Mouse (Mus musculus): ENCODE results near the gene Drd4.
"Not testable (repeated sequence)": the region's sequence is repeated elsewhere in the genome, so short reads cannot be mapped to it uniquely, and the experiment has no call there.

The Drd4 gene

GRCm38 (mm10) chr7:141291921-141292582 lies at the start of gene Drd4:
Gene Drd4, plus strand, starts transcription at chr7:141292006.
- DNase-seq (ENCODE audit: low spot score), result no peak

GRCm38 (mm10) chr7:141250486-141250885 lies 41.3 kb upstream of the Drd4 start:
- not testable (repeated sequence) for DNase-seq (ENCODE audit: low spot score)

- no peak for DNase-seq (ENCODE audit: low spot score)
Measured at GRCm38 (mm10) chr7:141256159-141256558, 35.6 kb upstream of the Drd4 start.

GRCm38 (mm10) chr7:141261480-141261879 lies 30.3 kb upstream of the Drd4 start:
- no peak for DNase-seq (ENCODE audit: low spot score)

GRCm38 (mm10) chr7:141263640-141264039 lies 28.2 kb upstream of the Drd4 start:
- DNase-seq (ENCODE audit: low spot score), result no peak

GRCm38 (mm10) chr7:141264041-141264700 lies 27.6 kb upstream of the Drd4 start:
- DNase-seq (ENCODE audit: low spot score), result no peak

- DNase-seq (ENCODE audit: low spot score), result no peak
Measured at GRCm38 (mm10) chr7:141264761-141265410, 26.9 kb upstream of the Drd4 start.

GRCm38 (mm10) chr7:141265411-141265738 lies 26.4 kb upstream of the Drd4 start:
- DNase-seq (ENCODE audit: low spot score), result no peak

GRCm38 (mm10) chr7:141265739-141266561 lies 25.9 kb upstream of the Drd4 start, which contains the start of gene Irf7:
Gene Irf7, minus strand, starts transcription at chr7:141266481.
- no peak for DNase-seq (ENCODE audit: low spot score)

GRCm38 (mm10) chr7:141268466-141269272 lies 23.1 kb upstream of the Drd4 start:
- no peak for DNase-seq (ENCODE audit: low spot score)

- no peak for DNase-seq (ENCODE audit: low spot score)
Measured at GRCm38 (mm10) chr7:141269273-141269545, 22.6 kb upstream of the Drd4 start.

- no peak for DNase-seq (ENCODE audit: low spot score)
Measured at GRCm38 (mm10) chr7:141270631-141271030, 21.2 kb upstream of the Drd4 start.

- DNase-seq (ENCODE audit: low spot score), result no peak
Measured at GRCm38 (mm10) chr7:141275356-141275755, 16.4 kb upstream of the Drd4 start.

- no peak for DNase-seq (ENCODE audit: low spot score)
Measured at GRCm38 (mm10) chr7:141276546-141276945, 15.3 kb upstream of the Drd4 start, which contains the start of gene Cdhr5. Gene Cdhr5, minus strand, starts transcription at chr7:141276786.

- no peak for DNase-seq (ENCODE audit: low spot score)
Measured at GRCm38 (mm10) chr7:141277701-141278678, 13.8 kb upstream of the Drd4 start.

GRCm38 (mm10) chr7:141278766-141279590 lies 12.8 kb upstream of the Drd4 start, which contains the start of gene Sct:
Gene Sct, minus strand, starts transcription at chr7:141279133.
- DNase-seq (ENCODE audit: low spot score), result no peak

- no peak for DNase-seq (ENCODE audit: low spot score)
Measured at GRCm38 (mm10) chr7:141281442-141281841, 10.4 kb upstream of the Drd4 start.

- DNase-seq (ENCODE audit: low spot score), result no peak
Measured at GRCm38 (mm10) chr7:141282756-141283155, 9.1 kb upstream of the Drd4 start.

GRCm38 (mm10) chr7:141288042-141288441 lies 3.8 kb upstream of the Drd4 start:
- DNase-seq (ENCODE audit: low spot score), result no peak
